Mouse (Mus musculus) activated CD4-positive, CD25-positive, alpha-beta regulatory T cell, adult 4 months (primary cell): ENCODE data around the gene Mrpl55. TPM values are rescaled to one million over a fixed set of nuclear protein-coding genes. Genes with fewer than 3 reads are reported as not detected.
A peak's percentile ranks its signal among the peaks of the same experiment; 100 is the strongest.

Experiments
- ATAC-seq: one replicate; pipeline ENCODE4 v1.8.0; 2017
- polyA plus RNA-seq, 2 experiments: library from polyadenylated mRNA; unstranded; fragments of 100-300 nt; shearing (Covaris generic); gene quantifications; one replicate each; pipeline ENCODE4 v1.2.1; 2017

The Mrpl55 gene
- polyA plus RNA-seq, 2 experiments from 2014 or later: 49.4 to 50.0 TPM

DNA sequence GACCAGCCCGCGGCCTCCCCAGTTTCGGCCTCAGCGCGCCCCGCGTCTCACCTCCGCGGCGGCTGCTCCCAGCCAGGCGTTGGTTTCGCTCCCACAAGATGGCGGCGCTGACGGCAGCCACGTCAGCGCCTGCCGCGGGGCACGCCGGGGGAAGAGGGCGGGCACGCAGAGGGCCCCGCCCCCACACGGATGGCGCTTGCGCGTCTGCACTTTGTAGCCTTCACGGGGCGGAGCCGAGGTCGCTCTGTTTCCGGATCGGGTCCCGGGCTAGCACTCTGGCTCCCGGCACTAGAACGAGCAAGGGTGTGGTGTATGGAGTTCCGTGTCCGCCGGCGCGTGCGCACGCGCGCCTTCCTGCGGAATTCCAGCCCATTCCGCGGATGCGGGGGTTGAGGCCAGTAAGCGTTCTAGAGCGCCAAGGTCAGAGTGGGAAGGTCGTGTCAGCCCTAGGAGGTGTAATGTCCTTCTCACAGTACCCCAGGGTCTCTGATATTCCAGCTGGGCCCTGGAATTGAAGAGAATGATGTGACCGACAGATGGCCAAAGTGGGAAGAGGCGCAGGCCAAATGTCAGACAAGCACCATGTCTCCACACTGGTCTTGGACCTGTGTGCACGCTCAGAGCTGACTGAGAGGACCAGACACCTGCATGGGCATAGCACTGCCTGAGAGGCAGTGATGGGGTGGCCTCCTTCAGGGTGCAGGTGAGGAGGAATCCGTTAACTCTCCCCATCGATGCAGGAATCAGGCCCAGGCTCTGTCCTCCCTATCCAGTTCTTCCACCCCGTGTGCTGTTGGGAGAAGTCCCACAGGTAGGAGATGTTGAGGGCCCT is 26.1 kb downstream of the Mrpl55 start, which contains the start of gene Arf1:
Gene Arf1 (minus strand): TSS at position 149 of the 832 bp plus-strand sequence.
- peak; percentile 81 for ATAC-seq

DNA sequence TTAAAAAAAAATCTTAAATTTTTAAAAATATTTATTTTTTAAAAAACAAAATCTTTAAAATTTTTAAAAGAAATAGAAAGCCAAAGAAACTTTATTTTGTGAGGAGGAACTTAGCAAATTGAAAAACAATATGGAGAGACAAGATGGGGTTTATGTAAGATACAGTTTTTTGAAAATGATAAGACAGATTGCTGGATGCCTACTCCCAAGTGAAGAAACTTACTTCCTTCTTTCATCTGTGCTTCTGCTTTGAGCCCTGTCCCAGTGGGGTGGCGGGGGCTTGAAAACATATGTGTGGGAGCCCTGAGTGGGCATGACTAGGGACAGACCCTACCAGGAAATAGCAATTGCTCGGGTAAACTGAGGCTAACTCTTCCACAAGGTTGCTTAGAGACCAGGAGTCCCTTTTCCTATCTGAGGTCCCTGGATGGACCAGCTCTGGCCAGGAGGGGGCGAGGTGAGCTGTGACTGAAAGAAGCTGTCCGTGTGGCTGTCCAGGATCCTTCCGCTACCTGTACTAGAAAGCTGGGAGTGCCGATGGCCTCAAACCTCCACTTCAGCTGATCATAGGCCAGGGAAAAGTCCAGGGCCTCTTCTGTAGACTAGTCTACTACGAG is 28.0 kb downstream of the Mrpl55 start:
- no peak for ATAC-seq

DNA sequence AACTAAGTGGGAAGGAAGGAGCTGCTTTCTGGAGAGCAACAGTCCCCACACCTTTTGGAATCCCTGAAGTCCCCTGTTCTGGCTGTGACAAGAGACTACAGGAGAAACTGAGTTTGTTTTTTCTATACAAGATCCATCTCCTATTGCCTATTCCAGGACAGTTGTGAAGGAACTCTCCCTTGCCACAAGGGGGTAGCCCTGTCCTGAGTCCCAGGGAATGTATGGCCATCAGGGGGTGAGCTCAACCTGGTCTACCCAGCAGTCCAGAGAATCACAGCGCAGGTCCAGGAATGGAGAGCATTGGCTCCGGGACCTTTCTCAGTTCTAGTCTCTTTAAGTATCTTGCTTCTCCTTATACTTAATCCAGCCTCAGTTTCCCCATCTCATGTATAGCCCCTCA is 30.5 kb downstream of the Mrpl55 start:
- ATAC-seq: no peak

DNA sequence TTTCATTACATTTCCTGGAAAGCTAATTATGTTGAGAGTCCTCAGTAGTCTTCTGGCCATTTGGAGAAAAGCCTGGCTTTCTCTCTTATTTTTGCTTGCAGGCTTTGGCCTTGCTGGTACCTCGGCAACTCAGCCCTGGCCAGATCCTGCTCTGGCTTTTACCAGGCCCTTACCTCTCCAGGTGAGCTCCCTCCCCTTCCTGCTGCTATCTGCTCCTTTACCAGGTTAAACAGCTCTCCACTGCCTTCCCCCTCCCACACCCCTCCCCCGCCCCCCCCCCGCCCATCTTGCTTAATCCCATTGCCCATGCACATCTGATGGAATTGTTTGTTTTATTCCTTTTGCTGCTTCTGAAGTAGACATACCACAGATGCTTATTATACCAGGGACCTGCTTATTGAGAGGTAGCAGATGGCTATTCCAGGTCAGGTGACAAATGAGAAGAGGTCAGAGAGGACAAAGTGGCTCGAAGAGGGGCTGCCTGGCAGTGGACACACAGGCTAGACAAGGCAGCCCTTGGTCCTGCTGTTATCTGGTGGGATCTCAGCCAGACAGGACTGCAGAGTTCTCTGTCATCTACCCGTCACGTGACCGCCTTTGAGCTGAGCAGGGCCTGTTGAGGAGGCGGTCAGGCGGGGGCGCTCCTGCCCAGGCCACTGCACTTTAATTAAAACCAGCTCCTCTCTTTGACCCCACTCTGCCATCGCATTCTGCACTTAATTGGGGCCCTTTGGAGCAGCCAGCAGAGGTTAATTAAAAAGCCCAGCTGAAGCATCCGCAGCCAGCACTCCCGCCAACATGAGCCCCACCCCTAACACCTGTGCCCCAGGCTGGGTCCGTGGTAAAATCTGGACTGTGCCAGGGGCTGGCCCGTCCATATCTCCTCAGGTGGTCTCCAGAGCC is 36.5 kb downstream of the Mrpl55 start:
- no peak for ATAC-seq

DNA sequence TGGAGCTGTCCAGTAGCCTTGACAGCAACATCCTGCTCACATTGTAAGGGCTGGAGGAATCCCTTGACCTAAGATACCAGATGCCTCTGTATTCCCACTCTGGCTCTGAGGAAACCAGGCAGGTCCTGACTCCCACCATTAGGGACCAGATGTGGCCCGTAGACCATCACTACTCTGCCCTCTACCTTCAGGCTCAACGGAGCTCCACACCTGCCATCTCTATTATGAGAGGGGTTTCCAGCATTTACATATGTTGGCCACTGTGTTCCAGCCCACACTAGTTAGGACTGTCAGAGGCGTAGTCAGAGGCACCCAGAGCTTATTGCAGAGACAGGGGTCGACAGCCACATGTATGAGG is 37.1 kb downstream of the Mrpl55 start:
- no peak for ATAC-seq

DNA sequence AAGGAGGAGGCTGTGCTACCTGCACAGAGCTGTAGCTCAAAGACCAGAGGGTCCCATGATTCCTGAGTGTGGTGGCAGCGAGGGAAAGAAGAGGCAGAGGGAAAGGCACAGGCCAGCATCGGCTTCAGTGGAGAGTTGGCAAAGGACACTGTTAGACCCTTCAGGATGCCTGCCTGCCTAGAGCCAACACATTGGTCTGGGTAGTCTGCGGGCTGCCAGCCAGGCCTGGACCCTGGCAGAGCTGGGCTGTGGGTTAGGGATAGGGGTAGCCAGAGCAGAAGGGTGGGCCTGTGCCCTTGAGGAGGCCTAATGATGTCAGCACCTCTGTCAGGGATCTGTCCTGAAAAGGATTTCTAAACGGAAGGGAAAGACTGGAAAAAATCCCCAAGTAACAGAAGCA is 37.5 kb downstream of the Mrpl55 start:
- no peak for ATAC-seq

DNA sequence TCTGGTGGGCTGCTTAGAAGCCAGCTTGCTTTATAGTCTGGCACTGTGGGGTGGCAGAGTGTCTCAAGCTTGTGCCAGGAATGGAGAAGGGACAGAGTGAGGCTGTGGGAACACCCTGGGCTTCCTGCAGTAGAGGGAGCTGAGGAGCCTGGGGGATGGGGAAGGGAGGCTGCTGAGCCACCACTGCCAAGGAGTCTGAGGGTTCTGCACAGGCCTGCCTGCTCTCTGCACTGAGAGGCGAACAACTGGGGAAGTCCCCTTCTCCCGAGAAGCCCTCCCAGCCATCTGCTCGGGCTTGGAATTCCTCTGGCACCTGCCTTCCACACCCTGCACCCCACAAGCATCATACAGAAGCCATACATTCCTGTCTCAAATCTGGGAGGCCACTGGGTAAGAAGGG is 39.6 kb downstream of the Mrpl55 start:
- no peak for ATAC-seq

DNA sequence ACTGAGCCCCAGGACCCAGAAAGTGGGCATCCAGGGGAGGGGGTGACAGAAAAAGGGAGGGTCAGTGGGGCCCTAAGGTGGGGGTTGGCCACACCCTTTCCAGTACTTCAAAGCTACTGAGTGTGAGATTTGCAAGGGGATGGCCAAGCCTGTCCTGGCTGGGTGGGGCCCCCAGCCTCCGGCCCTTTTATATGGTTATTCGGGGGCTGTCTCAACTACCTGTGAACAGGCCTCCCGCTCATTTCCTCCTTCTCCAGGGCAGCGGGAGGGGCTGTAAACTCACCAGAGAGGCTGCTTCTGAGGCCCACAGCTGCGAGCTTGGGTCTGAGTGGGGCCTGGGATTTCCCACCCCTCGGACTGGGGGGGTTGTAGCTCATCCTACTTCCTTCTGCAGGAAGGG is 41.6 kb downstream of the Mrpl55 start:
- ATAC-seq: no peak

DNA sequence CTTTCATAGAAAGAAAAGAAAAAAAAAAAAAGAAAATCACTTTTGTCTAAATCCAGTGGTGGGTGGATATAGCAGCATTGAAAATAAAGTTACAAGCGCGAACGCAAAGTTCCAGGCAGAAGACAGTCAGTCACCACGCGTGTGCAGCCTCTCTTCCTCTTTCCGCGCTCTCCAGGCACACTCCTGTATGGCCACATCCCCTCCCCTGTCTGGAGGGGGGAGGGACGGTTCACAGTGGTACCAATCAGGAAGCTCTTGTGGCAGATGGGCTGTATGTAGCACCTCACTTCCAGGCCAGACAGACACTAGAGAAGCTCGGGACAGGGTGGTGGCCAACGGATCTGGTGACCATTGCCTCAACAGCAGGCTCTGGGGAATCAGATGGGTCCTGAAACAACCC is 45.8 kb downstream of the Mrpl55 start:
- ATAC-seq: no peak

Other genes starting within 250 kb of the Mrpl55 start
- 1 to 10 TPM; 3.5 to 5.4 TPM for gene Hist3h2a, start 247.8 kb upstream of the Mrpl55 start, polyA plus RNA-seq
- gene Trim17, start 247.8 kb upstream of the Mrpl55 start, polyA plus RNA-seq: under 1 TPM; 0.17 to 0.20 TPM
- 10 to 100 TPM; 18.5 to 22.2 TPM for gene Trim11, start 224.4 kb upstream of the Mrpl55 start, polyA plus RNA-seq
- not detected for gene Obscn, start 66.1 kb upstream of the Mrpl55 start, polyA plus RNA-seq
- gene Iba57, start 38.7 kb upstream of the Mrpl55 start, polyA plus RNA-seq: 1 to 10 TPM; 1.3 to 1.8 TPM
- gene Gjc2, start 19.3 kb upstream of the Mrpl55 start, polyA plus RNA-seq: not detected
- 10 to 100 TPM; 60.2 to 63.5 TPM for gene Guk1, start 10.3 kb upstream of the Mrpl55 start, polyA plus RNA-seq
- 10 to 100 TPM; 17.5 to 18.7 TPM for gene 2310033P09Rik, start 5.8 kb downstream of the Mrpl55 start, polyA plus RNA-seq
- gene Arf1, start 25.8 kb downstream of the Mrpl55 start, polyA plus RNA-seq: 100 to 1,000 TPM; 301 to 312 TPM
- under 1 TPM in 1 of 2 experiments, not detected in 1; 0.20 TPM for gene Wnt3a, start 88.3 kb downstream of the Mrpl55 start, polyA plus RNA-seq
- not detected for gene Wnt9a, start 104.4 kb downstream of the Mrpl55 start, polyA plus RNA-seq
- not detected for gene Prss38, start 173.2 kb downstream of the Mrpl55 start, polyA plus RNA-seq
- 1 to 10 TPM; 3.9 to 5.3 TPM for gene Jmjd4, start 247.6 kb downstream of the Mrpl55 start, polyA plus RNA-seq
- gene Snap47, start 248.7 kb downstream of the Mrpl55 start, polyA plus RNA-seq: 10 to 100 TPM; 53.7 to 59.5 TPM